Mouse (Mus musculus) frontal cortex, postnatal 10 days (tissue): ENCODE results near the gene Aff4.
"Not testable (repeated sequence)": the region's sequence is repeated elsewhere in the genome, so short reads cannot be mapped to it uniquely, and the experiment has no call there.

ENCODE experiments used
- DNase-seq, 2 experiments: peaks; one replicate each; pipeline ENCODE4 v3.0.0; 2022; ENCODE audit warnings: low spot score in 2 of 2, mixed read lengths in 1 of 2

The Aff4 gene

GRCm38 (mm10) chr11:53350291-53351223 lies at the start of gene Aff4:
Aff4 (plus strand) TSS chr11:53350833.
- peak; percentile 80 to 89 for DNase-seq

GRCm38 (mm10) chr11:53301167-53301515 lies 49.5 kb upstream of the Aff4 start:
- DNase-seq, result no peak

DNA sequence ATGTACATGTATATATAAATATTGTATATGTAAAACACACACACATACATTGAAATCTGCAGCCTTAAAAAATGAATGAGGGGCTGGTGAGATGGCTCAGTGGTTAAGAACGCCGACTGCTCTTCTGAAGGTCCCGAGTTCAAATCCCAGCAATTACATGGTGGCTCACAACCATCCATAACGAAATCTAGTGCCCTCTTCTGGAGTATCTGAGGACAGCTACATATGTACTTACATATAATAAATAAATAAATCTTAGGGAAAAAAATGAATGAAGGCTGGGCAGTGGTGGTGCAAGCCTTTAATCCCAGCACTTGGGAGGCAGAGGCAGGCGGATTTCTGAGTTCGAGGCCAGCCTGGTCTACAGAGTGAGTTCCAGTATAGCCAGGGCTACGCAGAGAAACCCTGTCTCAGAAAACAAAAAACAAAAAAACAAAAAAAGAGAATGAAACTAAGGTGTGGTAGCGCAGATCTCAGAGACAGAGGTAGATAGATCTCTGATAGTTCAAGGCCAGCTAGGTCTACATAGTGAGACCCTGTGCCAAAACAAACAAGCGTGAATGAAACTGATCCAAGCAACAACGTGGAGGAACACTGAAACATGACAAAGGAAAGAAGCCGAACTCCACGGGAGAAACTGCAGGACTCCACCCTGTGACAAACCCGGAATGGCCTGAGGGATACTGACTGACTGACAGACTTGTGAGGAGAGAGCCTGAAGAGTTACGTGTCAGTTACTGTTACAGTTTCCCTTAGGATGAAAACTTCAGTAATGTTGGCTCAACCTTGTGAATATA lies 46.4 kb upstream of the Aff4 start:
- DNase-seq, result no peak

GRCm38 (mm10) chr11:53306965-53307364 lies 43.7 kb upstream of the Aff4 start:
- no peak for DNase-seq

DNA sequence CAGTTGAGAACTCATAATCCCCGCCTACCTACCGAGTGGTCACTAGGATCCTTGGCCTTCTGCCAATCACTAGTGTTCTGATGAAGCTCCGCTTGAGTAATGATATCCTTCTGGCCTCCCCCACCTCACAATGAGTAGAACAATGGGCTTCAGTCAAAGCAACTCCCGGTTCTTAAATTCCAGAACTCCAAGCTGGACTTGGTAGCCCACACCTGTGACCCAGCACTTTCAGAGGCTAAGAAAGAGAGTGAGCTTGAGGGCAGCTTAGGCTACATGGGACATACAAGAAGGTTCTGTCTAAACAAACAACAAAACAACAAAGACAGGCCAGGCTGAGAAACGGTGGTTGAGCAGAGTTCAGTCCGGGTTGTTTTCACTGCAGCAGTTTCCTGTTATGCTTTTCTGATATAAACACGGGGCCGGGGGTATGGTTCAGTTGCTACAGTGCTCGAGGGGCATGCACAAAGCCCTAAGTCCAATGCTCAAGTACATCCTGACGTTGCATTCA lies 43.0 kb upstream of the Aff4 start:
- no peak for DNase-seq

GRCm38 (mm10) chr11:53308251-53308864 lies 42.3 kb upstream of the Aff4 start:
- DNase-seq, result no peak

GRCm38 (mm10) chr11:53308884-53309310 lies 41.7 kb upstream of the Aff4 start:
- no peak for DNase-seq

DNA sequence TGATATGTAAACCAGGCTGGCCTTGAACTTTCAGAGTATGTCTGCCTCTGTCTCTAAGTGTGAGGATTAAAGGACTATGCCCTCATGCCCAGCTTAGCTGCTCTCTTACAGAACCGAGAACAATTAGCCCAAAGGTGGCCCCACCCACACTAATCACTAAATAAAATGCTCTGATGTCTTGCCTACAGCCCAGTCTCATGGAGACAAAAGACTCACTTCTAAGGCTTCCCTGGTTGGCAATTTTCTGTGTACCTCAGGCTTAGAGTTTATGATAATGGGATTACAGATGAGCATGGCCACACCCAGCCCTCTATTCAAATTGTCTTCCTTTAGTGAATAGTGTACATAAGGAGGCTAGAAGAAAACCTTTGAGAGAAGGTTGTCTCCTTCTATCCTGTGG lies 39.2 kb upstream of the Aff4 start:
- DNase-seq, result no peak

DNA sequence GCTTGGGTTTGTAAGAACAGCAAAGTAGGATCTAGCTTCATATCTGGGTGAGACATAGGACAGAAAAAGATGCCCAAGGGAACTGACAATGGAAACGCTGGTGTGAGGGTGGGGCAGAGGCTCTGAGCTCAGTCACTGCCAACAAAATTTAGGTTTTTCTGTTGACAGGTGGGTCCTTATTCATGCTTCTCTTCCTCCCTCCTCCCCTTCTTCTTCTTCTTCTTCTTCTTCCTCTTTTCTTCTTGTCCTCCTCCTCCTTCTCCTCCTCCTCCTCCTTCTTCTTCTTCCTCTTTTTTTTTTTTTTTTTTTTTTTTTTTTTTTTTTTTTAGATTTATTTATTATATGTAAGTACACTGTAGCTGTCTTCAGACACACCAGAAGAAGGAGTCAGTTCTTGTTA lies 37.8 kb upstream of the Aff4 start:
- not testable (repeated sequence) for DNase-seq

DNA sequence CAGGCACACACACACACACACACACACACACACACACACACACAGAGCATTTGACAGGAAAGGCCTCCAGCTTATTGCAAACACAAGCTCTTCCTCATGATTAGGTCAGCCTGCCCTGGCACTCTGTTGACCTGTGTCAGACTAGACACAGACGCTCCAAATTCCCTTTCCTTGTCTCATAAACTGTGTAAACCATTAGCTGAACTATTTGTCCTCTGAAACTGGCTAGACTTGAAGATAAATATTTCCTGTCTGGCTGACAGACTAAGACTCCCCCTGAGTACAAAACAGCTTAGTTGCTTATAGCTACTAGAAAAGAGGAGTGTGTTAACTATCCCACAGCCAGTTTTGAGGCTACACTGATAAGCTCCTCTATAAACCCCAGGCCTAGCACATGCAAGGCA lies 35.9 kb upstream of the Aff4 start:
- no peak for DNase-seq

GRCm38 (mm10) chr11:53316996-53317395 lies 33.6 kb upstream of the Aff4 start:
- no peak for DNase-seq

GRCm38 (mm10) chr11:53318041-53318440 lies 32.6 kb upstream of the Aff4 start:
- no peak for DNase-seq

- not testable (repeated sequence) for DNase-seq
These were observed 32.1 kb upstream of the Aff4 start for GRCm38 (mm10) chr11:53318568-53318967.

DNA sequence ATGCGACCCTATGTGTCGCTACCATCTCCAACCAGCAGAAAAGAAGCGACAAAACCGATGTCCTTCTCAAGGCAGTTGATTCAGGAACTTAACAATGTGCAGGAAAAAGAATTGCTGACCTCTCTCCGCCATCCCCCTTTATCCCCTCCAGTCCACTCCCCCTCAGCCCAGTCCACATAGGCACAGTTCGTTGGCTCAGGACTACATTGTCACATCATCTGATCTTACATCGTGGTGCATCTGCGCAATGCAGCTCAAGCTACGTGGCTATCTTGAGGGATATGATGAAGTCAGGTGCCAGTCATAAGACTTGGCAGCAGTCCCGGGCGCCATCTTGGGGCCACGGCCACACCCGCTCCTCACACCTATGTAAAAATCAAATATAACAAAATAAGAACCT lies 30.8 kb upstream of the Aff4 start:
- DNase-seq, result not testable (repeated sequence)

DNA sequence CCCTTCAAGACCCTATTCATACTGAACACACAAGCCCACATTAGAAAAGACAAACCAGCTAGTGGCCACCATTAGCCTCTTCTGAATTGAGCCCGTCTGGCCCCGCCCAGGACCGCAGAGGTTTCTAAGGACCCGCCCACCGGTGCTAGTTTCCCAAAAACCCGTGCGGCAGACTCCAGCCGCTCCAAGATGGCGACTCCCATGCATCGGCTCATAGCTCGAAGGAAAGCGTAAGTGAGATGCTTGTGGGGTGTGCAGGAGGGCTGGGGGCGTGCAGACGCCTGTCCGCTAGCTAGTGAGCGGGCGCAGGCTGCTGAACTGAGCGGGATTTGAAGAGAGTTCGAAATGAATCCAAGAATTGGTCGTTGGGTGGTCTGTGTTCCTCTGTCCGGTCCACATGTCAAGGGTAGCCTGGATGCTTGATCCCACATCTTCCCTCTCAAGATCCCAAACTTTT lies 26.1 kb upstream of the Aff4 start, which contains the start of gene Zcchc10:
TSS of gene Zcchc10 (plus strand) at position 168 of the 457 bp plus-strand sequence.
- peak; percentile 74 to 82 for DNase-seq

DNA sequence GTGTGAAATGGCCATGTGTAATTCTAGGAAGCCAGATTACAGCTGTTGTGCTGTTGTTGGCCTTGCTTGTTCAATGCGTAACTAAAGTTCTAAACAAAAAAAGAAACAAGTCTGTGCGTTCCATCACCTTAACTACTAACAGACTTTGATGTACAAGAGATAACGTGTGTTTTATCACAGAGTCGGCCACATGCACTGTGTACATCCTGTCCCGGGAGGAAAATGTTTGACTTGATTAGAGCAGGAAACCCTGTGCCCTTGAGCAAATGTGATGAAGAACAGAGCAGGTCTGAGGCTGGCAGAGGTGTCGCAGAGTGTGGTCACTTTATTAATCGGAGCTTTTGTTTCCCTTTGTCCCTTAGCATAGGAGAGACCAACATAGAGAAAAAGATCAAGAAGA lies 20.3 kb upstream of the Aff4 start:
- DNase-seq, result no peak

DNA sequence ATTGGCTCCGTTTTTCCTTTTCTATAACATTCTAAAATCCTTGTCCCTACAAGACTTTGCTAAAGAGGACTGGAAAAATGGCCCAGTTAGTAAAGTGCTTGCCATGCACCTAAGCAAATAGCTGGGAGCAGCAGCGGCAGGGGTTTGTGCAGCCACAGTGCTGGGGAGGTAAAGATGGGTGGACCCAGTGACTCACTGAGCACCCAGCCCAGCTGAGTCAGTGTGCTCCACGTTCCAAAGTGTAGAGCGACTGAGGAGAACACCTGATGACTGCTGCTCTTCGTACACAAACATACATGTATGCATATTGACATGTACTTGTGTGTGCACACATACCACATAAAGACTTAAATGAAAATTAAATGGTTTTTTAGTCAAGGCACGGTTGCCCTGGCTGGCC lies 19.5 kb upstream of the Aff4 start:
- no peak for DNase-seq

GRCm38 (mm10) chr11:53332076-53332680 lies 18.5 kb upstream of the Aff4 start:
- DNase-seq, result no peak

GRCm38 (mm10) chr11:53335505-53336181 lies 15.0 kb upstream of the Aff4 start:
- no peak for DNase-seq

GRCm38 (mm10) chr11:53336182-53336571 lies 14.5 kb upstream of the Aff4 start:
- no peak for DNase-seq

DNA sequence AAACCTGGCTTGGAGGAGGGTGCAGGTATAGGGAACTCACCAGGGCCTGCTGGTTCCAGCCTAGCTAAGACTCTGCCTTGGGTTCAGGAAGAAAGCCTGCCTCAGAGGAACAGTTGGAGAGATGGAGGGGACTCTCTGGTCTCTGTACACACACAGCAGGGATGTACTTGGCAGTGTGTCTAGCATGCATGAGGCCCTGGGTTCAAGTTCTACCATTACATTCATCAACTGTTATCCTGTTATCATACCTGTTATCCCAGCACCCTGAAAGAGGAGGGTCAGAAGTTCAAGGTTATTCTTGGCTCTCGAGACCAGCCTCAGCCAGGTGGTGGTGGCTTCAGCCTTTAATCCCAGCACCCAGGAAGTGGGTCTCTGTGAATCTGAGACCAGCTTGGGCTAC lies 13.7 kb upstream of the Aff4 start:
- no peak for DNase-seq
